Mouse (Mus musculus) bone marrow macrophage, adult 2 months (primary cell): Measurements from ENCODE around the gene Adcy2. TPM values are rescaled to one million over a fixed set of nuclear protein-coding genes. Genes with fewer than 3 reads are reported as not detected.

Experiments
- H3K27ac ChIP-seq: 2 replicates; pipeline ENCODE4 v1.5.1; 2012; ENCODE audit warnings: low read depth, low read length; ENCODE audit not compliant: insufficient read depth
- H3K4me1 ChIP-seq: 2 replicates; pipeline ENCODE4 v1.6.1; 2012; ENCODE audit warnings: low read length; ENCODE audit not compliant: control insufficient read depth, insufficient read depth
- H3K4me3 ChIP-seq: 2 replicates; pipeline ENCODE4 v1.5.1; 2012; ENCODE audit warnings: mild to moderate bottlenecking, low read length, moderate library complexity; ENCODE audit not compliant: insufficient read depth
- CTCF ChIP-seq: IDR thresholded peaks from 2 replicates; pipeline ENCODE4 v1.5.1; 2012; ENCODE audit warnings: low read depth, mild to moderate bottlenecking, low read length, moderate library complexity
- POLR2A ChIP-seq: IDR thresholded peaks from 2 replicates; pipeline ENCODE4 v1.6.1; 2012; ENCODE audit warnings: mild to moderate bottlenecking, low read depth, low read length, borderline replicate concordance
- polyA plus RNA-seq: library from polyadenylated mRNA; stranded (reverse); fragments of >200 nt; gene quantifications from 2 replicates; pipeline ENCODE4 v1.2.4, GENCODE M21; 2012; ENCODE audit not compliant: missing spikeins, insufficient read depth, insufficient read length

Adcy2 gene
- polyA plus RNA-seq, 1 experiment = 0.17 TPM

GRCm38 (mm10) chr13:68981048-68981447 lies 18.3 kb downstream of the Adcy2 start:
- Histone ChIP-seq H3K4me1 (no peaks in the 10 kb centered on the region), H3K4me3 (no peak overlapping the region), H3K27ac (no peak overlapping the region)
- TF ChIP-seq POLR2A = no peak
- no peak for TF ChIP-seq CTCF

GRCm38 (mm10) chr13:68973143-68973542 lies 26.2 kb downstream of the Adcy2 start:
- TF ChIP-seq CTCF (no peak), POLR2A (no peak)
- H3K4me3 ChIP-seq = no peak overlapping the region
- H3K4me1 ChIP-seq = no peaks in the 10 kb centered on the region
- no peak overlapping the region for H3K27ac ChIP-seq

GRCm38 (mm10) chr13:68961580-68961979 lies 37.8 kb downstream of the Adcy2 start:
- Histone ChIP-seq H3K4me3 (no peak overlapping the region), H3K4me1 (no peaks in the 10 kb centered on the region), H3K27ac (no peak overlapping the region)
- TF ChIP-seq CTCF = no peak
- no peak for TF ChIP-seq POLR2A

- Histone ChIP-seq H3K4me3 (no peak overlapping the region), H3K27ac (no peak overlapping the region), H3K4me1 (no peaks in the 10 kb centered on the region)
- TF ChIP-seq CTCF = no peak
- no peak for TF ChIP-seq POLR2A
Measured at GRCm38 (mm10) chr13:68960513-68960912, 38.8 kb downstream of the Adcy2 start.

- TF ChIP-seq POLR2A (no peak), CTCF (no peak)
- Histone ChIP-seq H3K27ac (no peak overlapping the region), H3K4me3 (no peak overlapping the region), H3K4me1 (no peaks in the 10 kb centered on the region)
Measured at GRCm38 (mm10) chr13:68959406-68959805, 39.9 kb downstream of the Adcy2 start.

- TF ChIP-seq POLR2A (no peak), CTCF (no peak)
- Histone ChIP-seq H3K4me3 (no peak overlapping the region), H3K27ac (no peak overlapping the region), H3K4me1 (no peaks in the 10 kb centered on the region)
Measured at GRCm38 (mm10) chr13:68942735-68943134, 56.6 kb downstream of the Adcy2 start.

GRCm38 (mm10) chr13:68941429-68941828 lies 57.9 kb downstream of the Adcy2 start:
- no peak for TF ChIP-seq POLR2A
- no peak for TF ChIP-seq CTCF
- Histone ChIP-seq H3K4me3 (no peak overlapping the region), H3K4me1 (no peaks in the 10 kb centered on the region), H3K27ac (no peak overlapping the region)

- H3K27ac ChIP-seq = no peak overlapping the region
- TF ChIP-seq CTCF = no peak
- TF ChIP-seq POLR2A = no peak
- no peak overlapping the region for H3K4me3 ChIP-seq
- no peaks in the 10 kb centered on the region for H3K4me1 ChIP-seq
Measured at GRCm38 (mm10) chr13:68932283-68932647, 67.1 kb downstream of the Adcy2 start.

GRCm38 (mm10) chr13:68931602-68932282 lies 67.6 kb downstream of the Adcy2 start:
- H3K4me1 ChIP-seq = no peaks in the 10 kb centered on the region
- no peak for TF ChIP-seq CTCF
- TF ChIP-seq POLR2A = no peak
- no peak overlapping the region for H3K27ac ChIP-seq
- no peak overlapping the region for H3K4me3 ChIP-seq

GRCm38 (mm10) chr13:68928469-68928868 lies 70.9 kb downstream of the Adcy2 start:
- H3K27ac ChIP-seq = no peak overlapping the region
- H3K4me3 ChIP-seq = no peak overlapping the region
- TF ChIP-seq CTCF (no peak), POLR2A (no peak)
- no peaks in the 10 kb centered on the region for H3K4me1 ChIP-seq

- H3K27ac ChIP-seq = no peak overlapping the region
- H3K4me1 ChIP-seq = no peaks in the 10 kb centered on the region
- no peak overlapping the region for H3K4me3 ChIP-seq
- TF ChIP-seq POLR2A (no peak), CTCF (no peak)
Measured at GRCm38 (mm10) chr13:68913666-68914288, 85.6 kb downstream of the Adcy2 start.
